Mouse (Mus musculus): ENCODE data around the gene March10.

DNA sequence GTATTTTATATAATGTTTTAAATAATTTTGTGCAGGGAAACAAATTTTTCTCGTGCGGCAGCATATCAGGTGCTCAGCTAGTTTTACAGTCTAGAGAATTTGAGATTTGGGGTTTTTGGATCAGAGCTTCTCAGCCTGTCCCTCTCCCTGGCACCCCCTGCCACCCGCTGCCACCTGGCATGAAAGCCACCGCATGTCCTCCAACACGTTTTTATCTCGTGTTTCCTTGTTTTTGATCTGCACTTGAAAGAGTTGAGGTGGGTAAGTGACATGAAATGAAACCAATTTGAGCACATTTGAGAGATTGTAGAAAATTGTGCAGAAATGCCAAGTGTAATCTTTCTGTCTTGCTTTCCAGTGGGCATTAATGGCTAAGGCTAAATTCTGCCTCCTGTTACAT is 11.6 kb downstream of the March10 start:
- TF ChIP-seq CTCF (IDR thresholded peaks at IDR 0.05; ENCODE audit: control insufficient read depth, insufficient read depth, insufficient replicate concordance, low read depth, low read length): no peak
- no peak for TF ChIP-seq POLR2A (IDR thresholded peaks at IDR 0.05; ENCODE audit: control insufficient read depth, low read depth, low read length)

Measured in testis, adult 2 months (tissue).